24 mouse cellular contexts compared by ENCODE assay signal in the genomic region with DNA sequence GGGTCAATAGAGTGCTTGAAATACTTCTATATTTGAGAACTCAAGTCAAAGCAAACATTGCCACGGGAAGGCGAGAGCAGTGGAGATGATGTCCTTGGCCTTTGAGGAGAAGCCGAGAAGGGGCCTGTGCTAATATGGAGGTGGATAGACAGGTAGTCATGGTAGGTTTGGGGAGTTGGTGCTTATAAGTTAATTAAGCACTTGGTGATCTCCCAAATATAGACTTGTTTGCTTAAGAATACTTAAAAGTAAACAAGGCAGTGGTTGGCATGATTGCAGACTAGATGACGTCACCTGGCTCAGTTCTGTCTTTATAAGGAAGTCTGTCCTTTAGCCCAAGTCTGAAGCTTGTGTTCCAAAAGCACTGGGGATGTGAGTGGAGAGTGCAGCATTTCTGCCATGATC. TPM values are rescaled to one million over a fixed set of nuclear protein-coding genes. Genes with fewer than 3 reads are reported as not detected.
A peak's percentile ranks its signal among the peaks of the same experiment; 100 is the strongest.
DNase-seq lines count a peak whose midpoint lies in the region; ATAC-seq lines count a peak whose summit lies in the region.
"Had no signal": no experiment of that assay in that cellular context is flagged by ENCODE, and none has a peak within 500 bp of the region (broad histone marks: within the 10 kb centered on the region; RNA-seq: fewer than 3 reads in every experiment).

No protein-coding gene starts in this region.

- no peak for ATAC-seq in forebrain, embryonic 11.5 days (replicated peaks; ENCODE audit: low FRiP score)
- no peak for ATAC-seq in forebrain, embryonic 13.5 days
- no peak for ATAC-seq in midbrain, embryonic 11.5 days (ENCODE audit: low FRiP score)
- ATAC-seq in midbrain, embryonic 16.5 days: no peak
- ATAC-seq: hindbrain, embryonic 16.5 days; intestine, embryonic 15.5 days had no signal

- H3K27ac ChIP-seq in forebrain, embryonic 11.5 days (ENCODE audit: low read depth, low read length): no peak overlapping the region
- no peak overlapping the region for H3K27ac ChIP-seq in forebrain, embryonic 13.5 days
- no peak overlapping the region for H3K27ac ChIP-seq in midbrain, embryonic 11.5 days (ENCODE audit: low read depth, low read length)
- no peak overlapping the region for H3K27ac ChIP-seq in midbrain, embryonic 16.5 days (ENCODE audit: low read length)
- H3K27ac ChIP-seq: embryonic facial prominence, embryonic 12.5 days; forebrain, embryonic 12.5 days; hindbrain, embryonic 10.5 days; intestine, embryonic 15.5 days; layer of hippocampus, adult 2 months; limb, embryonic 12.5 days; liver, embryonic 14.5 days; midbrain, embryonic 12.5 days had no signal

- H3K27me3 ChIP-seq in forebrain, embryonic 11.5 days (ENCODE audit: control insufficient read depth, insufficient read depth, low read length): no peaks in the 10 kb centered on the region
- no peaks in the 10 kb centered on the region for H3K27me3 ChIP-seq in forebrain, embryonic 13.5 days
- H3K27me3 ChIP-seq in midbrain, embryonic 11.5 days (ENCODE audit: control insufficient read depth, insufficient read depth, low read length): no peaks in the 10 kb centered on the region
- H3K27me3 ChIP-seq in midbrain, embryonic 16.5 days (ENCODE audit: control insufficient read depth, insufficient read depth, low read depth, low read length): no peaks in the 10 kb centered on the region
- H3K27me3 ChIP-seq: embryonic facial prominence, embryonic 12.5 days; forebrain, embryonic 12.5 days; intestine, embryonic 15.5 days; limb, embryonic 12.5 days; midbrain, embryonic 12.5 days had no signal

- H3K9me3 ChIP-seq in forebrain, embryonic 11.5 days (ENCODE audit: control insufficient read depth, low read length): no peaks in the 10 kb centered on the region
- no peaks in the 10 kb centered on the region for H3K9me3 ChIP-seq in forebrain, embryonic 13.5 days (replicated peaks)
- H3K9me3 ChIP-seq in midbrain, embryonic 11.5 days (ENCODE audit: control insufficient read depth, low read length): no peaks in the 10 kb centered on the region
- H3K9me3 ChIP-seq in midbrain, embryonic 16.5 days (replicated peaks; ENCODE audit: control insufficient read depth, low read length, poor library complexity, severe bottlenecking): no peaks in the 10 kb centered on the region
- H3K9me3 ChIP-seq: embryonic facial prominence, embryonic 12.5 days; forebrain, embryonic 12.5 days; intestine, embryonic 15.5 days; limb, embryonic 12.5 days; midbrain, embryonic 12.5 days had no signal

- no peaks in the 10 kb centered on the region for H3K36me3 ChIP-seq in forebrain, embryonic 11.5 days (ENCODE audit: control insufficient read depth, insufficient read depth, low read length)
- peaks cover 17% of the 10 kb centered on the region for H3K36me3 ChIP-seq in forebrain, embryonic 13.5 days (ENCODE audit: poor library complexity, severe bottlenecking)
- H3K36me3 ChIP-seq in midbrain, embryonic 11.5 days (ENCODE audit: control insufficient read depth, insufficient read depth, low read length): no peaks in the 10 kb centered on the region; the same call in 1 of the 2 replicates
- H3K36me3 ChIP-seq in midbrain, embryonic 16.5 days (ENCODE audit: control insufficient read depth, insufficient read depth, low read length): 0 out of 2 replicates have a peak, but pooled peaks cover 4% of the 10 kb centered on the region

- 96% methylated on average over 4 of the region's 4 CpGs for WGBS in forebrain, embryonic 11.5 days
- WGBS in forebrain, embryonic 13.5 days: 97% methylated on average over 4 of the region's 4 CpGs
- WGBS in midbrain, embryonic 11.5 days: 92% methylated on average over 4 of the region's 4 CpGs
- WGBS in midbrain, embryonic 16.5 days: 96% methylated on average over 4 of the region's 4 CpGs

- DNase-seq in forebrain, embryonic 11.5 days (ENCODE audit: low spot score): peak; percentile 29
- peak; percentile 49 for DNase-seq in midbrain, embryonic 11.5 days (ENCODE audit: low spot score, missing footprints)
- DNase-seq in lung, postnatal 14 days: peak; percentile 55
- no peak for DNase-seq in embryo, embryonic 10.5 days (ENCODE audit: low spot score)
- DNase-seq in cerebellum, postnatal 14 days: no peak
- no peak for DNase-seq in right cerebral cortex, postnatal 4 days
- DNase-seq: adrenal gland, postnatal 25 days; cerebellum, adult 9-11 months; kidney, adult 8-10 months; kidney, postnatal 25 days; layer of hippocampus, postnatal 36 days; right cerebral cortex, postnatal 14 days had no signal

- no peak overlapping the region for H3K9ac ChIP-seq in forebrain, embryonic 11.5 days (ENCODE audit: low read length)
- H3K9ac ChIP-seq in forebrain, embryonic 13.5 days: no peak overlapping the region
- no peak overlapping the region for H3K9ac ChIP-seq in midbrain, embryonic 11.5 days (ENCODE audit: low read length)
- no peak overlapping the region for H3K9ac ChIP-seq in midbrain, embryonic 16.5 days (ENCODE audit: low read depth, low read length)
- H3K9ac ChIP-seq: embryonic facial prominence, embryonic 12.5 days; forebrain, embryonic 12.5 days; intestine, embryonic 15.5 days; limb, embryonic 12.5 days; liver, embryonic 14.5 days; midbrain, embryonic 12.5 days had no signal

- H3K4me2 ChIP-seq in forebrain, embryonic 11.5 days (ENCODE audit: low read depth, low read length, severe bottlenecking): no peak overlapping the region
- H3K4me2 ChIP-seq in forebrain, embryonic 13.5 days: no peak overlapping the region
- H3K4me2 ChIP-seq in midbrain, embryonic 11.5 days: no peak overlapping the region
- H3K4me2 ChIP-seq in midbrain, embryonic 16.5 days (ENCODE audit: low read length): no peak overlapping the region
- H3K4me2 ChIP-seq: embryonic facial prominence, embryonic 12.5 days; forebrain, embryonic 12.5 days; heart, embryonic 11.5 days; intestine, embryonic 15.5 days; limb, embryonic 12.5 days; midbrain, embryonic 12.5 days had no signal

- no peak overlapping the region for H3K4me3 ChIP-seq in forebrain, embryonic 11.5 days (ENCODE audit: low read depth, low read length)
- no peak overlapping the region for H3K4me3 ChIP-seq in forebrain, embryonic 13.5 days
- no peak overlapping the region for H3K4me3 ChIP-seq in midbrain, embryonic 11.5 days (ENCODE audit: low read depth, low read length)
- H3K4me3 ChIP-seq in midbrain, embryonic 16.5 days (ENCODE audit: low read depth, low read length): no peak overlapping the region
- H3K4me3 ChIP-seq: embryonic facial prominence, embryonic 12.5 days; forebrain, embryonic 12.5 days; hindbrain, embryonic 10.5 days; intestine, embryonic 15.5 days; layer of hippocampus, adult 2 months; limb, embryonic 12.5 days; midbrain, embryonic 12.5 days had no signal

- no peaks in the 10 kb centered on the region for H3K4me1 ChIP-seq in forebrain, embryonic 11.5 days (replicated peaks; ENCODE audit: control insufficient read depth, insufficient read depth, low read length)
- no peaks in the 10 kb centered on the region for H3K4me1 ChIP-seq in forebrain, embryonic 13.5 days
- H3K4me1 ChIP-seq in midbrain, embryonic 11.5 days (ENCODE audit: control insufficient read depth, insufficient read depth, low read length): no peaks in the 10 kb centered on the region
- H3K4me1 ChIP-seq in midbrain, embryonic 16.5 days (ENCODE audit: control insufficient read depth, insufficient read depth, low read length): no peaks in the 10 kb centered on the region
- H3K4me1 ChIP-seq: embryonic facial prominence, embryonic 12.5 days; forebrain, embryonic 12.5 days; midbrain, embryonic 12.5 days had no signal

RNA-seq across cellular contexts. Expression of a gene that starts 19.7 kb away (rescaled TPM):
- 38.0 and 40.3 TPM in 2 replicates for polyA plus RNA-seq in forebrain, embryonic 11.5 days (2014; fragmentation: Nextera tagmentation; extraction: Ambion mirVana)
- polyA plus RNA-seq in forebrain, embryonic 13.5 days (2015; fragmentation: Nextera tagmentation; extraction: Ambion mirVana): 21.4 and 22.9 TPM in 2 replicates
- polyA plus RNA-seq in midbrain, embryonic 11.5 days (2014; fragmentation: Nextera tagmentation; extraction: Ambion mirVana): 30.3 and 30.8 TPM in 2 replicates
- polyA plus RNA-seq in midbrain, embryonic 16.5 days (2015; fragmentation: Nextera tagmentation; extraction: Ambion mirVana): 24.6 and 28.2 TPM in 2 replicates

Comparison
In these comparisons a context has a peak if more than half of its experiments do, and no peak if none do; other contexts are left out.
1. DNase-seq: peak in forebrain, embryonic 11.5 days (single experiment), midbrain, embryonic 11.5 days (single experiment) and lung, postnatal 14 days (single experiment); none in embryo, embryonic 10.5 days (single experiment), cerebellum, postnatal 14 days (0 of 2) and right cerebral cortex, postnatal 4 days (single experiment).